Comparison of ENCODE assay signal across 9 mouse cellular contexts in genomic region chr9:58823139-58823917, GRCm38 (mm10). TPM values are rescaled to one million over a fixed set of nuclear protein-coding genes. Genes with fewer than 3 reads are reported as not detected.
DNase-seq lines count a peak whose midpoint lies in the region; ATAC-seq and TF ChIP-seq lines count a peak whose summit lies in the region.
"Had no signal": no experiment of that assay in that cellular context is flagged by ENCODE, and none has a peak within 500 bp of the region (broad histone marks: within the 10 kb centered on the region; RNA-seq: fewer than 3 reads in every experiment).

Hcn4 (plus strand) TSS chr9:58823412.

- TF ChIP-seq EP300 in stomach, postnatal 0 days (optimal IDR thresholded peaks at IDR 0.05), result no peak

- no peak for TF ChIP-seq POLR2A in testis, adult 2 months (IDR thresholded peaks at IDR 0.05; ENCODE audit: control insufficient read depth, low read depth, low read length)

- no peaks in the 10 kb centered on the region for H3K36me3 ChIP-seq in testis, adult 2 months (ENCODE audit: control insufficient read depth, insufficient read depth, low read length)
- H3K36me3 ChIP-seq in liver, embryonic 15.5 days (replicated peaks), result no peaks in the 10 kb centered on the region
- H3K36me3 ChIP-seq in stomach, postnatal 0 days (ENCODE audit: control insufficient read depth, insufficient read depth, low read length), result no peaks in the 10 kb centered on the region

- H3K27ac ChIP-seq in testis, adult 2 months (ENCODE audit: control insufficient read depth, insufficient read depth, low read depth, low read length), result no peak within 1 kb of the TSS
- H3K27ac ChIP-seq in liver, embryonic 15.5 days (replicated peaks), result no peak within 1 kb of the TSS
- no peak within 1 kb of the TSS for H3K27ac ChIP-seq in stomach, postnatal 0 days (replicated peaks)

- H3K4me2 ChIP-seq in liver, embryonic 15.5 days, result peak within 1 kb of the TSS; percentile 68
- H3K4me2 ChIP-seq in stomach, postnatal 0 days (replicated peaks; ENCODE audit: low read depth), result peak within 1 kb of the TSS; percentile 98

- peak within 1 kb of the TSS; percentile 78 for H3K4me3 ChIP-seq in testis, adult 2 months (ENCODE audit: control insufficient read depth, low read depth, low read length)
- peak within 1 kb of the TSS; percentile 47 for H3K4me3 ChIP-seq in liver, embryonic 15.5 days (replicated peaks)
- peak within 1 kb of the TSS; percentile 64 for H3K4me3 ChIP-seq in stomach, postnatal 0 days (ENCODE audit: low read depth, low read length)

- no peaks in the 10 kb centered on the region; the same call in 1 of the 2 replicates for H3K27me3 ChIP-seq in testis, adult 2 months (ENCODE audit: control insufficient read depth, insufficient read depth, low read length)
- peaks cover 91% of the 10 kb centered on the region for H3K27me3 ChIP-seq in liver, embryonic 15.5 days
- H3K27me3 ChIP-seq in stomach, postnatal 0 days (ENCODE audit: control insufficient read depth, insufficient read depth, low read length), result peaks cover 5% of the 10 kb centered on the region; the same call in 1 of the 2 replicates

- TF ChIP-seq CTCF in testis, adult 2 months (IDR thresholded peaks at IDR 0.05; ENCODE audit: control insufficient read depth, insufficient read depth, insufficient replicate concordance, low read depth, low read length), result no peak
- TF ChIP-seq CTCF in stomach, postnatal 0 days (IDR thresholded peaks at IDR 0.05; ENCODE audit: low read depth), result no peak

- WGBS in liver, embryonic 15.5 days (ENCODE audit: insufficient replicate concordance), result under 1% methylated on average over 85 of the region's 95 CpGs
- WGBS in stomach, postnatal 0 days, result under 1% methylated on average over 63 of the region's 95 CpGs

- H3K4me1 ChIP-seq in testis, adult 2 months (ENCODE audit: control insufficient read depth, insufficient read depth, low read length), result peaks cover 17% of the 10 kb centered on the region
- peaks cover 9% of the 10 kb centered on the region; the same call in 1 of the 2 replicates for H3K4me1 ChIP-seq in liver, embryonic 15.5 days (replicated peaks)
- H3K4me1 ChIP-seq in stomach, postnatal 0 days (replicated peaks; ENCODE audit: control insufficient read depth, insufficient read depth), result peaks cover 2% of the 10 kb centered on the region; the same call in 1 of the 2 replicates

- peak; percentile 20 for DNase-seq in gastrocnemius, postnatal 10 days
- DNase-seq in gastrocnemius, postnatal 4 days (ENCODE audit: low spot score in 2 of 2), result no peak
- DNase-seq in testis, postnatal 10 days (ENCODE audit: low spot score), result no peak
- DNase-seq in heart, postnatal 4 days, result peak; percentile 33
- DNase-seq in stomach, postnatal 0 days (ENCODE audit: low spot score), result peak; percentile 25
- no peak for DNase-seq in thymus, postnatal 10 days (ENCODE audit: low spot score in 2 of 2)

- no peak for ATAC-seq in liver, embryonic 15.5 days (ENCODE audit: insufficient read depth)
- ATAC-seq in stomach, postnatal 0 days (ENCODE audit: low FRiP score, low TSS enrichment), result peak; percentile 9; the same call in 1 of the 2 replicates

- H3K9ac ChIP-seq in liver, embryonic 15.5 days, result no peak within 1 kb of the TSS
- H3K9ac ChIP-seq in stomach, postnatal 0 days (ENCODE audit: low read length), result peak within 1 kb of the TSS; percentile 52

- H3K9me3 ChIP-seq in liver, embryonic 15.5 days (replicated peaks), result no peaks in the 10 kb centered on the region
- no peaks in the 10 kb centered on the region for H3K9me3 ChIP-seq in stomach, postnatal 0 days (ENCODE audit: control insufficient read depth, low read length)

RNA-seq across cellular contexts. Expression of gene Hcn4, which starts in this region (rescaled TPM):
- total RNA-seq in gastrocnemius, postnatal 10 days (2021), result under 1 TPM; 0.43 to 0.45 TPM
- under 1 TPM; 0.17 to 0.23 TPM for total RNA-seq in gastrocnemius, postnatal 4 days (2021)
- 0.09 and 0.16 TPM in 2 replicates for polyA plus RNA-seq in testis, adult 2 months (2012; rRNA removed)
- total RNA-seq in heart, postnatal 4 days (2021), result 10 to 100 TPM; 11.6 to 12.5 TPM
- not detected in 2 replicates for polyA plus RNA-seq in liver, embryonic 15.5 days (2015; fragmentation: Nextera tagmentation; extraction: Ambion mirVana)
- 0.05 and 0.12 TPM in 2 replicates for polyA plus RNA-seq in stomach, postnatal 0 days (2015; fragmentation: Nextera tagmentation; extraction: Ambion mirVana)
- total RNA-seq: MEL had no signal

Comparison
In these comparisons a context has a peak if more than half of its experiments do, and no peak if none do; other contexts are left out.
1. RNA of gene Hcn4 (total RNA-seq): 11.6 to 12.5 TPM in heart, postnatal 4 days; 0.43 to 0.45 TPM in gastrocnemius, postnatal 10 days and 0.17 to 0.23 TPM in gastrocnemius, postnatal 4 days; every median in the first group is over 4 times any median in the second.
2. Peak in DNase-seq in gastrocnemius, postnatal 10 days; RNA of the gene not detected or under 1 TPM.
3. Peak in DNase-seq, ATAC-seq, H3K4me3 ChIP-seq, H3K9ac ChIP-seq and H3K4me2 ChIP-seq in stomach, postnatal 0 days; RNA of the gene not detected or under 1 TPM.
4. Peak in every context shown above with its lines, with median percentiles within 50 percentile points of each other: H3K4me3 ChIP-seq.